Mouse (Mus musculus): Measurements from ENCODE around the gene Per2. TPM values are rescaled to one million over a fixed set of nuclear protein-coding genes. Genes with fewer than 3 reads are reported as not detected.

Per2 gene
- polyA plus RNA-seq, 1 experiment = 4.1 TPM

GRCm38 (mm10) chr1:91411631-91412285 is 47.4 kb downstream of the Per2 start:
- 65% methylated on average over 8 of the region's 8 CpGs for WGBS
- Histone ChIP-seq H3K27ac (ENCODE audit: insufficient read depth, low read depth, low read length) (no peak overlapping the region), H3K4me1 (ENCODE audit: control insufficient read depth, insufficient read depth, insufficient read length, low read length) (peaks cover 11% of the 10 kb centered on the region), H3K36me3 (ENCODE audit: control insufficient read depth, insufficient read depth, low read length) (peaks cover 3% of the 10 kb centered on the region; the same call in 1 of the 2 replicates), H3K4me3 (ENCODE audit: low read depth, low read length) (peak overlapping the region; percentile 87), H3K27me3 (ENCODE audit: control insufficient read depth, insufficient read depth, low read length) (no peaks in the 10 kb centered on the region)
- TF ChIP-seq CTCF (IDR thresholded peaks at IDR 0.05; ENCODE audit: extremely low read depth, insufficient read length, insufficient replicate concordance, low read depth, low read length) = no peak
- TF ChIP-seq POLR2A (IDR thresholded peaks at IDR 0.05; ENCODE audit: low read depth, low read length) = no peak

DNA sequence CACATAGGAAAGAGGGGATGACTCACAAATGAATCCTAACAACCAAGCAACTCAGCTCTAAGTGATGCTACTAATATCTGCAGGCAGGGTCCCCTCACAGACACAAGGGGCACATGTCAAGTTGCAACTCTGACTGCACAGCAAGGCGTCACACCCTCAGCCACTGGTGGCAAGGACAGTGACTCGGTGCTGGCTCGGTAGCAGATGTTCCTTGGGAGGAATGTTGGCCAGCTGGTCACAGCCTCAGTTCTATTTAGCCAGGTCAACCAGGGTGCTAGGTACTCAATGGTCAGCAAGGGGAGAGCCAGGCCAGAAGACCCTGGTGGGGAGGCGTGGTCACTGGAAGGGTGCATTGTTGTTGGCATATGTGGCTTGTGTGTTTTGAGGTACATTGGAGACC is 51.3 kb downstream of the Per2 start:
- 79% methylated on average over 4 of the region's 4 CpGs for WGBS
- Histone ChIP-seq H3K27me3 (ENCODE audit: control insufficient read depth, insufficient read depth, low read length) (no peaks in the 10 kb centered on the region), H3K4me3 (ENCODE audit: low read depth, low read length) (no peak overlapping the region), H3K27ac (ENCODE audit: insufficient read depth, low read depth, low read length) (no peak overlapping the region), H3K36me3 (ENCODE audit: control insufficient read depth, insufficient read depth, low read length) (no peaks in the 10 kb centered on the region), H3K4me1 (ENCODE audit: control insufficient read depth, insufficient read depth, insufficient read length, low read length) (peaks cover 7% of the 10 kb centered on the region)
- TF ChIP-seq CTCF (IDR thresholded peaks at IDR 0.05; ENCODE audit: extremely low read depth, insufficient read length, insufficient replicate concordance, low read depth, low read length) (no peak), POLR2A (IDR thresholded peaks at IDR 0.05; ENCODE audit: low read depth, low read length) (no peak)

GRCm38 (mm10) chr1:91405406-91406169 is 53.5 kb downstream of the Per2 start:
- no peak overlapping the region for H3K27ac ChIP-seq (ENCODE audit: insufficient read depth, low read depth, low read length)
- H3K4me1 ChIP-seq (ENCODE audit: control insufficient read depth, insufficient read depth, insufficient read length, low read length) = no peaks in the 10 kb centered on the region
- peak overlapping the region; percentile 37 for H3K4me3 ChIP-seq (ENCODE audit: low read depth, low read length)
- no peaks in the 10 kb centered on the region for H3K27me3 ChIP-seq (ENCODE audit: control insufficient read depth, insufficient read depth, low read length)
- no peak for TF ChIP-seq CTCF (IDR thresholded peaks at IDR 0.05; ENCODE audit: extremely low read depth, insufficient read length, insufficient replicate concordance, low read depth, low read length)
- no peak for TF ChIP-seq POLR2A (IDR thresholded peaks at IDR 0.05; ENCODE audit: low read depth, low read length)
- 47% methylated on average over 23 of the region's 23 CpGs for WGBS
- H3K36me3 ChIP-seq (ENCODE audit: control insufficient read depth, insufficient read depth, low read length) = no peaks in the 10 kb centered on the region

DNA sequence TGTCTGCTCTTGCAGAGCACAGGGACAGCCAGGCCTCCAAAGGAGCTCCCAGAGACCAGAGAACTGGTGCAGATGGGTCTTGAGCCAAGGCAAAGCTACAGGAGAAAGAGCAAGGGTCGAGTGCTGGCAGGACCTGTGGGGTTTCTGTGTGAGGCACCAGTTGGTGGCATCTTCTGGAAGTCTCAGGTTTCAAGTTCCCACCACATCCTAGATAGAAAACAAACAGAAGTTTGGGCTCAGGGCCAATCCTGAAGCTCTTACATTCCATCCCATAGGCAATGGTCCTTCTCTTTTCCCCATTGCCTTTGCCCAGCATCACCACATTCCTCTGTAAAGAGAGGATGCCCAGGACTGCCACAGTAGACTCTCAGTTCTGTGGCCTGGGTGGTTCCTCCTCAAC is 54.1 kb downstream of the Per2 start:
- Histone ChIP-seq H3K4me3 (ENCODE audit: low read depth, low read length) (no peak overlapping the region), H3K4me1 (ENCODE audit: control insufficient read depth, insufficient read depth, insufficient read length, low read length) (no peaks in the 10 kb centered on the region), H3K36me3 (ENCODE audit: control insufficient read depth, insufficient read depth, low read length) (no peaks in the 10 kb centered on the region), H3K27ac (ENCODE audit: insufficient read depth, low read depth, low read length) (no peak overlapping the region), H3K27me3 (ENCODE audit: control insufficient read depth, insufficient read depth, low read length) (no peaks in the 10 kb centered on the region)
- 21% methylated on average over 1 of the region's 1 CpGs for WGBS
- no peak for TF ChIP-seq CTCF (IDR thresholded peaks at IDR 0.05; ENCODE audit: extremely low read depth, insufficient read length, insufficient replicate concordance, low read depth, low read length)
- no peak for TF ChIP-seq POLR2A (IDR thresholded peaks at IDR 0.05; ENCODE audit: low read depth, low read length)

GRCm38 (mm10) chr1:91398260-91399062 is 60.7 kb downstream of the Per2 start, which contains the start of gene Ilkap:
Ilkap (minus strand) TSS chr1:91398815.
- peak within 1 kb of the TSS; percentile 80 for H3K27ac ChIP-seq (ENCODE audit: insufficient read depth, low read depth, low read length)
- H3K27me3 ChIP-seq (ENCODE audit: control insufficient read depth, insufficient read depth, low read length) = no peaks in the 10 kb centered on the region
- TF ChIP-seq POLR2A (IDR thresholded peaks at IDR 0.05; ENCODE audit: low read depth, low read length) = peak; percentile 67; the same call in 1 of the 2 replicates
- TF ChIP-seq CTCF (IDR thresholded peaks at IDR 0.05; ENCODE audit: extremely low read depth, insufficient read length, insufficient replicate concordance, low read depth, low read length) = no peak
- 0 out of 2 replicates have a peak, but pooled peaks cover 6% of the 10 kb centered on the region for H3K36me3 ChIP-seq (ENCODE audit: control insufficient read depth, insufficient read depth, low read length)
- under 1% methylated on average over 91 of the region's 91 CpGs for WGBS
- peaks cover 7% of the 10 kb centered on the region; the same call in 1 of the 2 replicates for H3K4me1 ChIP-seq (ENCODE audit: control insufficient read depth, insufficient read depth, insufficient read length, low read length)
- H3K4me3 ChIP-seq (ENCODE audit: low read depth, low read length) = peak within 1 kb of the TSS; percentile 97

DNA sequence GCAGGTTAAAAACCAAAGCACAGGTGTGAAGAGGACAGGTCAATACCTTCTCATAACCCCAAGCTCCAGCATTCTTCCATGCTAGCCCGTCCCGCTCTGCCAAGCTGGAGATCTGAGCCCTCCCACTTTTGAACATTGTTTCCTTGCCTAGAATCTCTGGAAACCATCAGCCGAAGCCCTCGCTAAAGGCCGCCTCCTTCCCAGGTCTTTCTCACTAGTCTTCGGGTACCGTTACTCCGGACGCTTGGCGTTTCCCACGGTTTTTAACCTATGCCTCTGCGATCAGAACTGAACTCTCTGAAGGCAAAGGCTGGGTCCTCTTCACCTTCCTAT is 61.2 kb downstream of the Per2 start:
- no peak for TF ChIP-seq CTCF (IDR thresholded peaks at IDR 0.05; ENCODE audit: extremely low read depth, insufficient read length, insufficient replicate concordance, low read depth, low read length)
- WGBS = under 1% methylated on average over 12 of the region's 12 CpGs
- Histone ChIP-seq H3K4me1 (ENCODE audit: control insufficient read depth, insufficient read depth, insufficient read length, low read length) (peaks cover 7% of the 10 kb centered on the region; the same call in 1 of the 2 replicates), H3K4me3 (ENCODE audit: low read depth, low read length) (peak overlapping the region; percentile 97), H3K36me3 (ENCODE audit: control insufficient read depth, insufficient read depth, low read length) (peaks cover 8% of the 10 kb centered on the region), H3K27me3 (ENCODE audit: control insufficient read depth, insufficient read depth, low read length) (no peaks in the 10 kb centered on the region), H3K27ac (ENCODE audit: insufficient read depth, low read depth, low read length) (peak overlapping the region; percentile 45; the same call in 1 of the 2 replicates)

Measured in small intestine, adult 2 months (tissue).